Mouse (Mus musculus): ENCODE results near the gene Gfy.

The Gfy gene

GRCm38 (mm10) chr7:45179469-45179868 is at the start of gene Gfy:
TSS of gene Gfy (minus strand) at chr7:45179569.
- no peak for DNase-seq (ENCODE audit: low read depth, low spot score)

GRCm38 (mm10) chr7:45229046-45229445 is 49.7 kb upstream of the Gfy start:
- peak; percentile 75 for DNase-seq (ENCODE audit: low read depth, low spot score)

GRCm38 (mm10) chr7:45228548-45228947 is 49.2 kb upstream of the Gfy start:
- DNase-seq (ENCODE audit: low read depth, low spot score), result no peak

GRCm38 (mm10) chr7:45226421-45226820 is 47.1 kb upstream of the Gfy start:
- no peak for DNase-seq (ENCODE audit: low read depth, low spot score)

- DNase-seq (ENCODE audit: low read depth, low spot score), result no peak
Observed at GRCm38 (mm10) chr7:45224826-45225225, 45.5 kb upstream of the Gfy start.

GRCm38 (mm10) chr7:45221680-45222079 is 42.3 kb upstream of the Gfy start:
- DNase-seq (ENCODE audit: low read depth, low spot score), result no peak

GRCm38 (mm10) chr7:45216442-45217183 is 37.2 kb upstream of the Gfy start:
- peak; percentile 90 for DNase-seq (ENCODE audit: low read depth, low spot score)

- DNase-seq (ENCODE audit: low read depth, low spot score), result peak; percentile 75
Observed at GRCm38 (mm10) chr7:45215673-45216441, 36.5 kb upstream of the Gfy start, which contains the start of gene Tead2. TSS of gene Tead2 (plus strand) at chr7:45215753.

GRCm38 (mm10) chr7:45213708-45214107 is 34.3 kb upstream of the Gfy start:
- DNase-seq (ENCODE audit: low read depth, low spot score), result no peak

- DNase-seq (ENCODE audit: low read depth, low spot score), result peak; percentile 57
Observed at GRCm38 (mm10) chr7:45212356-45212755, 33.0 kb upstream of the Gfy start.

GRCm38 (mm10) chr7:45211851-45212251 is 32.5 kb upstream of the Gfy start, which contains the start of gene Dkkl1:
TSS of gene Dkkl1 (minus strand) at chr7:45212147.
- peak; percentile 73 for DNase-seq (ENCODE audit: low read depth, low spot score)

GRCm38 (mm10) chr7:45211070-45211469 is 31.7 kb upstream of the Gfy start:
- no peak for DNase-seq (ENCODE audit: low read depth, low spot score)

- DNase-seq (ENCODE audit: low read depth, low spot score), result no peak
Observed at GRCm38 (mm10) chr7:45208260-45208659, 28.9 kb upstream of the Gfy start.

- DNase-seq (ENCODE audit: low read depth, low spot score), result peak; percentile 100
Observed at GRCm38 (mm10) chr7:45204380-45205143, 25.2 kb upstream of the Gfy start, which contains the start of gene Ccdc155. TSS of gene Ccdc155 (minus strand) at chr7:45204892.

GRCm38 (mm10) chr7:45202654-45203053 is 23.3 kb upstream of the Gfy start:
- no peak for DNase-seq (ENCODE audit: low read depth, low spot score)

GRCm38 (mm10) chr7:45198961-45199360 is 19.6 kb upstream of the Gfy start:
- DNase-seq (ENCODE audit: low read depth, low spot score), result no peak

GRCm38 (mm10) chr7:45198435-45198834 is 19.1 kb upstream of the Gfy start:
- peak; percentile 80 for DNase-seq (ENCODE audit: low read depth, low spot score)

- DNase-seq (ENCODE audit: low read depth, low spot score), result no peak
Observed at GRCm38 (mm10) chr7:45196994-45197393, 17.6 kb upstream of the Gfy start.

GRCm38 (mm10) chr7:45196176-45196535 is 16.8 kb upstream of the Gfy start:
- DNase-seq (ENCODE audit: low read depth, low spot score), result no peak

- no peak for DNase-seq (ENCODE audit: low read depth, low spot score)
Observed at GRCm38 (mm10) chr7:45195341-45196175, 16.2 kb upstream of the Gfy start.

Measured in ES-CJ7 (cell line).